Mouse (Mus musculus) thymus, adult 2 months (tissue): Measurements from ENCODE around the gene Slc35d2. TPM values are rescaled to one million over a fixed set of nuclear protein-coding genes. Genes with fewer than 3 reads are reported as not detected.

Experiments used
- DNase-seq: peaks from one replicate; pipeline ENCODE4 v3.0.0; 2021
- H3K27ac ChIP-seq: fragments of 200-500 bp; 2 replicates; pipeline ENCODE4 v1.5.1; 2012; ENCODE audit warnings: low read length, control low read depth; ENCODE audit not compliant: control insufficient read depth, insufficient read depth
- H3K27me3 ChIP-seq: fragments of 200-500 bp; 2 replicates; pipeline ENCODE4 v1.6.1; 2012; ENCODE audit warnings: mild to moderate bottlenecking, low read length, moderate library complexity, mixed read lengths; ENCODE audit not compliant: control insufficient read depth, insufficient read depth
- H3K36me3 ChIP-seq: fragments of 200-500 bp; 2 replicates; pipeline ENCODE4 v1.6.1; 2012; ENCODE audit warnings: mild to moderate bottlenecking, low read length, moderate library complexity; ENCODE audit not compliant: control insufficient read depth, insufficient read depth
- H3K4me1 ChIP-seq: fragments of 200-500 bp; replicated peaks from 2 replicates; pipeline ENCODE4 v1.6.1; 2012; ENCODE audit warnings: low read length; ENCODE audit not compliant: control insufficient read depth, insufficient read depth
- H3K4me3 ChIP-seq: fragments of 200-500 bp; 2 replicates; pipeline ENCODE4 v1.5.1; 2012; ENCODE audit warnings: mild to moderate bottlenecking, low read length, control low read depth, moderate library complexity; ENCODE audit not compliant: control insufficient read depth, insufficient read depth
- CTCF ChIP-seq: fragments of 200-500 bp; IDR thresholded peaks from 2 replicates; pipeline ENCODE4 v1.5.1; 2012; ENCODE audit warnings: mild to moderate bottlenecking, control low read depth, low read length, moderate library complexity, borderline replicate concordance; ENCODE audit not compliant: control insufficient read depth, poor library complexity, insufficient read depth; ENCODE audit errors: extremely low read depth
- POLR2A ChIP-seq: fragments of 200-500 bp; IDR thresholded peaks from 2 replicates; pipeline ENCODE4 v1.6.1; 2012; ENCODE audit warnings: mild to moderate bottlenecking, low read length, control low read depth, moderate library complexity; ENCODE audit not compliant: control insufficient read depth, poor library complexity, insufficient read depth; ENCODE audit errors: extremely low read depth
- WGBS: fragments of 180-500 bp; shearing (Covaris S2); methylation state at CpG from one replicate; pipeline ENCODE4 v1.1.7; 2018; 5-methylcytosine and 5-hydroxymethylcytosine counted together
- polyA plus RNA-seq: library from polyadenylated mRNA; depleted of rRNA; stranded (reverse); fragments of >200 nt; gene quantifications from 2 replicates; pipeline ENCODE4 v1.2.3, GENCODE M21; 2012; rRNA removed

Gene Slc35d2
- polyA plus RNA-seq = 2.7 and 6.0 TPM in 2 replicates

GRCm38 (mm10) chr13:64128858-64129615 lies at the start of gene Slc35d2:
Slc35d2 (minus strand) TSS chr13:64129368.
- 5% methylated on average over 44 of the region's 44 CpGs for WGBS
- H3K27me3 ChIP-seq = no peaks in the 10 kb centered on the region
- peaks cover 8% of the 10 kb centered on the region; the same call in 1 of the 2 replicates for H3K36me3 ChIP-seq
- peak; percentile 67 for DNase-seq
- peak within 1 kb of the TSS; percentile 98 for H3K4me3 ChIP-seq
- H3K27ac ChIP-seq = peak within 1 kb of the TSS; percentile 53; the same call in 1 of the 2 replicates
- TF ChIP-seq POLR2A (0 out of 2 replicates have a peak, but pooled peaks have one; percentile 38), CTCF (0 out of 2 replicates have a peak, but pooled peaks have one; percentile 24)
- no peaks in the 10 kb centered on the region for H3K4me1 ChIP-seq

- Histone ChIP-seq H3K4me1 (no peaks in the 10 kb centered on the region), H3K27me3 (no peaks in the 10 kb centered on the region), H3K27ac (no peak overlapping the region), H3K4me3 (no peak overlapping the region), H3K36me3 (no peaks in the 10 kb centered on the region)
- DNase-seq = no peak
- TF ChIP-seq CTCF (no peak), POLR2A (no peak)
- WGBS = 94% methylated on average over 7 of the region's 7 CpGs
Measured at GRCm38 (mm10) chr13:64178000-64178399, 48.8 kb upstream of the Slc35d2 start.

GRCm38 (mm10) chr13:64169746-64170145 lies 40.6 kb upstream of the Slc35d2 start:
- TF ChIP-seq CTCF (no peak), POLR2A (no peak)
- H3K36me3 ChIP-seq = no peaks in the 10 kb centered on the region

GRCm38 (mm10) chr13:64163147-64163715 lies 34.1 kb upstream of the Slc35d2 start:
- Histone ChIP-seq H3K4me1 (peaks cover 15% of the 10 kb centered on the region), H3K27me3 (no peaks in the 10 kb centered on the region), H3K27ac (no peak overlapping the region), H3K36me3 (no peaks in the 10 kb centered on the region), H3K4me3 (no peak overlapping the region)
- WGBS = 88% methylated on average over 13 of the region's 13 CpGs
- DNase-seq = no peak
- no peak for TF ChIP-seq POLR2A

More at GRCm38 (mm10) chr13:64169746-64170145, 40.6 kb upstream of the Slc35d2 start:
- Histone ChIP-seq H3K27ac (no peak overlapping the region), H3K27me3 (no peaks in the 10 kb centered on the region), H3K4me3 (no peak overlapping the region), H3K4me1 (no peaks in the 10 kb centered on the region)
- DNase-seq = no peak
- 97% methylated on average over 25 of the region's 25 CpGs for WGBS

GRCm38 (mm10) chr13:64162626-64163025 lies 33.5 kb upstream of the Slc35d2 start:
- Histone ChIP-seq H3K4me3 (peak overlapping the region; percentile 58), H3K27ac (no peak overlapping the region), H3K36me3 (no peaks in the 10 kb centered on the region), H3K27me3 (no peaks in the 10 kb centered on the region), H3K4me1 (peaks cover 15% of the 10 kb centered on the region)
- TF ChIP-seq POLR2A (no peak), CTCF (no peak)
- WGBS = 54% methylated on average over 14 of the region's 14 CpGs
- DNase-seq = no peak

GRCm38 (mm10) chr13:64161916-64162611 lies 32.9 kb upstream of the Slc35d2 start:
- peak; percentile 46 for DNase-seq
- TF ChIP-seq CTCF (no peak), POLR2A (peak; percentile 10; the same call in 1 of the 2 replicates)
- Histone ChIP-seq H3K4me1 (peaks cover 15% of the 10 kb centered on the region), H3K27ac (no peak overlapping the region), H3K27me3 (no peaks in the 10 kb centered on the region), H3K4me3 (peak overlapping the region; percentile 58), H3K36me3 (no peaks in the 10 kb centered on the region)
- WGBS = under 1% methylated on average over 71 of the region's 71 CpGs
